Mouse (Mus musculus) layer of hippocampus, adult 2 months (tissue): Measurements from ENCODE around the gene Edn2. TPM values are rescaled to one million over a fixed set of nuclear protein-coding genes. Genes with fewer than 3 reads are reported as not detected.

Source experiments
- DNase-seq, 2 experiments: peaks; one replicate each; pipeline ENCODE4 v3.0.0; 2022; ENCODE audit warnings: low spot score in 2 of 2
- H3K27ac ChIP-seq: fragments of 200-600 bp; 2 replicates; pipeline ENCODE4 v1.8.1; 2022
- H3K4me3 ChIP-seq: fragments of 200-600 bp; 2 replicates; pipeline ENCODE4 v1.8.1; 2022; ENCODE audit warnings: mild to moderate bottlenecking
- CTCF ChIP-seq: fragments of 200-600 bp; conservative IDR thresholded peaks from 2 replicates; pipeline ENCODE4 v1.8.1; 2022; ENCODE audit warnings: antibody characterized with exemption, mild to moderate bottlenecking, moderate library complexity
- long read RNA-seq, 2 experiments: library from polyadenylated mRNA; stranded (forward); transcript quantifications; one replicate each; pipeline ENCODE4 v2.0.0; 2021; ENCODE audit warnings: borderline mapping rate in 2 of 2
- total RNA-seq, 2 experiments: library from RNA; stranded (reverse); gene quantifications; 2 replicates each; pipeline ENCODE4 v1.2.3; 2021

Edn2 gene
- total RNA-seq, result not detected
- long read RNA-seq, experiment 1, result 0 reads
- long read RNA-seq, experiment 2, result 0 reads

DNA sequence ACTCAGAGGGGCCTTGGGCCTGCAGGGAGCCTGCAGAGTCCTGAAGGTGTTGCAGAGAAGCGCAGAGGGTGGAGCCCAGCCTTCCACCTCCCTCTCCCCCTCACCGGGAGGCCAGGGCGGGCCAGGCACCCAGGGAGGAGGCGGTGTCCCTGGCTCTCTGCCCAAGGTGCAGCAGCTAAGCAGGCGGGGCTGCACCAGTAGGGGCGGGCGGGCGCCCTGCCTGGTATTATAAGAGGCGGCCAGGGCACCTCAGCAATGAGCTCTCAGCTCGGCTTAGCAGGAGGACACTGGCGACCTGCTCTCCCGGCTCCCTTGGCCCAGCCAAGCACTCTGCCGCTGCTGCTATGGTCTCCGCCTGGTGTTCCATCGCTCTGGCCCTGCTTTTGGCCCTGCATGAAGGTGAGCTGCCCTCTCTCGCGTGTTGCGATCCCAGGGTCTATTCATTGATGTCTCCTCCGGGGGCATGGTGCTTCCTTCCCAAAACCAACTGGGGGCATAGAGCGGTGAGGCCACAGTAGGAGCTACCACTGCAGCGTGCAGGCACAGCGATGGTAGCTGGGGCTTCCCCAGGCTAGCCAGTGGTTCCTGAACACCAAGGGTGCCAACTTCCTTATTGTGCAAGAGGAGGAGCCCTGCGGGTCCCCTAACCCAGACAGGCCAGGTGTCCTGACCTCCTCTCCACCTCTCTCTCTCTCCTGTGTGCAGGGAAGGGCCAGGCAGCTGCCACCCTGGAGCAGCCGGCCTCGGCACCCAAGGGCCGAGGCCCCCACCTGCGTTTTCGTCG, at the start of gene Edn2:
Gene Edn2 (plus strand): TSS at position 41 of the 784 bp plus-strand sequence.
- H3K27ac ChIP-seq, result no peak within 1 kb of the TSS
- DNase-seq, result no peak
- no peak within 1 kb of the TSS for H3K4me3 ChIP-seq
- no peak for TF ChIP-seq CTCF

- no peak overlapping the region for H3K4me3 ChIP-seq
- TF ChIP-seq CTCF, result no peak
- no peak overlapping the region for H3K27ac ChIP-seq
- DNase-seq, result no peak
Measured at GRCm38 (mm10) chr4:120115516-120115915, 45.5 kb upstream of the Edn2 start.

DNA sequence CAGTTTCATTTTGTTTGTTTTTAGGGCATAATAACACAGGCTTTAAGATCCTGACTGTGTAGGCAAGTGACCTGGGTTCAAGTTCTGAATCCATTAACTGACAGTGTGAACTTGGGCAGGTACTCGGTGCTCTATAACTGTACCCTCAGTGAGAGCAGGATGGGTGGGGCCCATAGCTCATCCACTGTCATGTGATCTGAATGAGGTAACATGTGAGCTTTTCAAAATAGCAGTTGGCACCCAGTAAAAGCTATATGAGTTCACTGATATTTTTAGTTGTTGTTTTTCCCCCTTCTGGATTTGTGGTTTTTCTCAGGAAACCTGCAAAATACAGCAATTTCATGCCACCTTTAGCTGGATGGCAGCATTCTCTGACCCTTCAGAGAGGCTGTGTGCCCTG, 44.7 kb upstream of the Edn2 start:
- H3K27ac ChIP-seq, result peak overlapping the region; percentile 19; the same call in 1 of the 2 replicates
- no peak for TF ChIP-seq CTCF
- DNase-seq, result no peak
- H3K4me3 ChIP-seq, result no peak overlapping the region

- Histone ChIP-seq H3K27ac (no peak overlapping the region), H3K4me3 (no peak overlapping the region)
- peak; percentile 91 for TF ChIP-seq CTCF
- no peak for DNase-seq
Measured at GRCm38 (mm10) chr4:120120276-120120675, 40.7 kb upstream of the Edn2 start.

DNA sequence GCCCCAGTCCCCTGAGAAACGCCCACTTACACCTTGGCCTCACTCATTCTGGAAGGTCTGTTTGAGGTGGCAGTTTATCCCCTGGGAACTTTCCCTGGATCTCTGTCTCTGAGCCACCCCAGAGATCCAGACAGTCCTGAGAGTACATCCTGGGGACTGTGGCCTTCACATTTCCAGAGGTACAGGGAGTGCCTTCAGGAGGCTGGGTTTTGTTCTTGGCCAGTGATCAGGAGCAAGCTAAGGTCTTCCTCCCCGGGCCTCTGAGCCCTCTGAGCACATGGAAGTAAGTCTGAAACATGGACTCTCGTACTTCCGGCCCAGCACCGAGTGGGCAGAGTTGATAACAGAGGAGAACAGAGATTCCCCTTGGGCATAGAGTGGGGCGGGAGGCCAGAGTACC, 36.4 kb upstream of the Edn2 start:
- TF ChIP-seq CTCF, result no peak

DNA sequence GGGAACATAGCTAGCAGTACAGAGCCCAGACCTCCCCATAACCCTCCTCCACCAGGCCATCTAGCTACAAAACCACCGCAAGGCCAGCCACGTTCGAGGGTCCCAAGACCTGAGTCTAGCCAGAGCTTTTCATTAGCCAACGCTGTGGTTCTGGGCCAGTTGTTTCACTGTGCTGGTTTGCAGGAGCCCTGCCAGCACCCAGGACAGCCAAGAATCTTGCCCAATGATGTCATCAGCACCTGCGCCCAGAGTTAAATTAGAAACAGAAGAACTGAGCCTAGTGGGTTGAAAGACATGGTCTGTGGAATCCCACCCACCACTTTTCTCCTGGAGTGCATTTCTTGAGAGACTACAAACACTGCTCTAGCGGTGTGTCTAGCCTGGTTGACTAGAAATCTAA, 35.0 kb upstream of the Edn2 start:
- DNase-seq, result no peak
- no peak for TF ChIP-seq CTCF
- Histone ChIP-seq H3K4me3 (no peak overlapping the region), H3K27ac (no peak overlapping the region)

More for the DNA sequence above, 36.4 kb upstream of the Edn2 start:
- Histone ChIP-seq H3K27ac (no peak overlapping the region), H3K4me3 (no peak overlapping the region)
- DNase-seq, result no peak

- no peak for TF ChIP-seq CTCF
- H3K4me3 ChIP-seq, result no peak overlapping the region
Measured at GRCm38 (mm10) chr4:120127333-120127732, 33.7 kb upstream of the Edn2 start.

DNA sequence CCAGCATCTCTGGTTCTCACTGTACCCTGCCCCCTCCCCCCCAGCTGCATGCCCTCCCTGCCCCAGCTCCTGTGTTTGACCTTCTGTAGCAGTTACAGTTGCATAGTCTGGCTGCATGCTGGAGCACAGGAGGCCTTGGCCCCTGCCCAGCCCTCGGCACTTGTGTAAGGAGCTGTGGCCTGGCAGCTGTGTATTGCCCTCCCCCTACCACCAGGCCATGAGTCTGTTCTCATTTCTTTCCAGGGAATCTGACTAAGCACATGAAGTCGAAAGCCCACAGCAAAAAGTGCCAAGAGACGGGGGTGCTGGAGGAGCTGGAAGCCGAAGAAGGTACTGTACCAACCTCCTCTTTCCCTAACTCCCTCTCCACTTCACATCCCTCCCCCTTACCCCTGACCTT, 33.0 kb upstream of the Edn2 start:
- Histone ChIP-seq H3K27ac (0 out of 2 replicates have a peak overlapping the region, but pooled peaks have one; percentile 44), H3K4me3 (no peak overlapping the region)
- no peak for DNase-seq
- no peak for TF ChIP-seq CTCF

More at GRCm38 (mm10) chr4:120127333-120127732, 33.7 kb upstream of the Edn2 start:
- 0 out of 2 replicates have a peak overlapping the region, but pooled peaks have one; percentile 14 for H3K27ac ChIP-seq
- DNase-seq, result no peak

- peak; percentile 86 for TF ChIP-seq CTCF
- Histone ChIP-seq H3K4me3 (no peak overlapping the region), H3K27ac (no peak overlapping the region)
- DNase-seq, result peak; percentile 64 to 67
Measured at GRCm38 (mm10) chr4:120129233-120129885, 31.6 kb upstream of the Edn2 start.

DNA sequence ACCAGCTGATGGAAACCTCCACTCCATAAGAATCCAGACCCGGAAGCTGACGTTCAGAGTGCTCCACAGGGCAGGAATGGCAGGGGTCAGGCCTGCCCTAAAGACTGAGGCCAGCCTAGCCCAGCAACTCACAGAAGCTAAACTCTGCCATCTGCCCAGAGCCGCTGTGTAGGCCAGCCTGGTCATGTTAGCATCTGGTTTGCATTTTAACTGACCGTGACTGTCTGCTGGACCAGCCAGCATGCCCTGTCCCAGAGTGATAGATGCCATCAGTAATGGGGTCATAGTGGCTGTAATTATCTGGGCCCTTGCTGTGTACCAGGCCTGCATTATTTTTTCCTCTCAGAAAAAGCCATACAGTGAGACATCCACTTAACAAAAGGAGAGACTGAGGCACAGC, 30.1 kb upstream of the Edn2 start:
- no peak overlapping the region for H3K27ac ChIP-seq
- H3K4me3 ChIP-seq, result no peak overlapping the region
- TF ChIP-seq CTCF, result no peak
- no peak for DNase-seq

GRCm38 (mm10) chr4:120131441-120132220, 29.4 kb upstream of the Edn2 start:
- H3K4me3 ChIP-seq, result no peak overlapping the region
- TF ChIP-seq CTCF, result no peak
- no peak overlapping the region for H3K27ac ChIP-seq
- DNase-seq, result no peak

DNA sequence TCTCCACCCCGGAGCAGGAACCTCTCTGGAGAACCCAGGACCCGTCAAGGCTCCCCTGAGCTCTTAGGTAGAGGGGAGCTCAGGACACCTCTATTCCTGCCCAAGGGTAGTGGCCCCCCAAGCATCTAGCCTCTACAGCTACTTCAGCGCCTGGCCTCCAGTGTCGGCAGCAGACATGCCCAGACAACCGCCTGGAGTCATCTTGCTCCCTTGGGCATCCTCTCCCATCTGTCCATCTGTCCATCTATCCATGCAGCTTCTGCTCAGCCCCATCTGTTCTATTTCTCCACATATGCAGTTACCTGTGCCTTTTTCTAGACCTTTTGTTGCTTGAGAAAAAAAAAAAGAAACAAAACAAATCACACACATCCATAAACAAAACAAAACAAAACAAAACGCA, 26.8 kb upstream of the Edn2 start:
- DNase-seq, result no peak
- H3K27ac ChIP-seq, result no peak overlapping the region

DNA sequence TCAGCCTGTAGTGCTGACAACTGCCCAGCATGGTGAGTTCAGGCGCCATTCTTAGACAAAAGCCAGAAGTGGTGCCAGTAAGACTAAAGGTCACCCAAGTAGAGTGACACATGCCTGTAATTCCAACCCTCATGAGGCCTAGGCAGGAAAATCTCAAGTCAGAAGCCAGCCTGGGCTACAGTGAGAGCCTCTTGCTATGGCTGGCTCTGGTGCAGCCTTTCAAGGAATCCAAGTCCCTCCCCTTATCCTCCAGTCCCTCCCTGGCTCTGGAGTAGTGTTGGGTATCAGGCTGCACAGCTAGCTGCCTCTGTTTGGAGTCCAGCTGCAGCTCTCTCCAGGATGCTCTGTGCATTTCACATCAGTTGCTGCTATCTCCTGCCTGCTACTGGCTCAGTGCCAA, 19.2 kb upstream of the Edn2 start:
- no peak for DNase-seq
- no peak overlapping the region for H3K4me3 ChIP-seq
- no peak overlapping the region for H3K27ac ChIP-seq
- no peak for TF ChIP-seq CTCF

More for the DNA sequence above, 26.8 kb upstream of the Edn2 start:
- H3K4me3 ChIP-seq, result no peak overlapping the region
- no peak for TF ChIP-seq CTCF
